Mouse (Mus musculus): ENCODE measurements around the gene Mrpl54.

DNA sequence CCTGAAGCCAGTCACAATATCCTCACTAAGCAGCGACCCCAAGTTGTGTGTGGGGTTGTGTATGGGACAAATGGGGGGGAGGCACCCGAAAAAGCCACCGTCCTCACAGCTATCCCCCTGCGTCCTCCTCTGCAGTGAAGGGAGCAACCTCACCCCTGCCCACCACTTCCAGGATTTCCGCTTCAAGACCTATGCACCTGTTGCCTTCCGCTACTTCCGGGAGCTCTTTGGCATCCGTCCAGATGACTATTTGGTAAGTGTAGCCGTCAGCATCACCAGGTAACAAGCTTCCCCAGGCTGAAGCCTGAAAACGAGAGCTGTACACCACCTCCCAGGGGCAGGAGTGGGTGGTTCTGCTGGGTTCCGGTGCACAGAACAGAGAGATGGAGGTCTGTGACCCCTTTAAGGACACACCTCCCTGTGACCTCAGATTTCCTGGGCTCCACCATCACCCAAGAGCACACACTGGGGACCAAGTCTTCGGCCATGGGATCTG lies 39.5 kb upstream of the Mrpl54 start:
- TF ChIP-seq POLR2A (IDR thresholded peaks at IDR 0.05; ENCODE audit: borderline replicate concordance, extremely low read depth, low read depth, low read length): no peak
- TF ChIP-seq CTCF (IDR thresholded peaks at IDR 0.05; ENCODE audit: insufficient read depth, low read length): no peak

All from lung, adult 2 months (tissue).